Mouse (Mus musculus): ENCODE measurements around the gene Ptges. TPM values are rescaled to one million over a fixed set of nuclear protein-coding genes. Genes with fewer than 3 reads are reported as not detected.

The Ptges gene
- polyA plus RNA-seq, 1 experiment from 2014 or later = 4.2 TPM

- H3K27ac ChIP-seq (replicated peaks; ENCODE audit: low read depth, low read length) = no peak overlapping the region
- WGBS = 78% methylated on average over 4 of the region's 4 CpGs
- ATAC-seq (ENCODE audit: low FRiP score, low TSS enrichment) = no peak
- no peak overlapping the region for H3K9ac ChIP-seq (replicated peaks; ENCODE audit: low read length)
- no peak for DNase-seq
- no peaks in the 10 kb centered on the region for H3K36me3 ChIP-seq (ENCODE audit: control insufficient read depth, insufficient read depth, low read length)
- H3K27me3 ChIP-seq (ENCODE audit: control insufficient read depth, insufficient read depth, low read length) = peaks cover 15% of the 10 kb centered on the region; the same call in 1 of the 2 replicates
- H3K4me2 ChIP-seq (ENCODE audit: low read length) = no peak overlapping the region
- H3K4me1 ChIP-seq (ENCODE audit: control insufficient read depth, insufficient read depth, low read length) = 0 out of 2 replicates have a peak, but pooled peaks cover 4% of the 10 kb centered on the region
- no peaks in the 10 kb centered on the region for H3K9me3 ChIP-seq (ENCODE audit: control insufficient read depth, low read length)
- no peak overlapping the region for H3K4me3 ChIP-seq (replicated peaks; ENCODE audit: low read depth, low read length)
Measured at GRCm38 (mm10) chr2:30862081-30862480, 67.6 kb downstream of the Ptges start.

GRCm38 (mm10) chr2:30859782-30860181, 69.9 kb downstream of the Ptges start:
- H3K27ac ChIP-seq (replicated peaks; ENCODE audit: low read depth, low read length) = no peak overlapping the region
- 86% methylated on average over 5 of the region's 5 CpGs for WGBS
- H3K36me3 ChIP-seq (ENCODE audit: control insufficient read depth, insufficient read depth, low read length) = no peaks in the 10 kb centered on the region
- no peak for ATAC-seq (ENCODE audit: low FRiP score, low TSS enrichment)
- no peak overlapping the region for H3K4me3 ChIP-seq (replicated peaks; ENCODE audit: low read depth, low read length)
- H3K4me2 ChIP-seq (ENCODE audit: low read length) = no peak overlapping the region
- peaks cover 10% of the 10 kb centered on the region; the same call in 1 of the 2 replicates for H3K27me3 ChIP-seq (ENCODE audit: control insufficient read depth, insufficient read depth, low read length)
- DNase-seq = no peak
- 0 out of 2 replicates have a peak, but pooled peaks cover 3% of the 10 kb centered on the region for H3K4me1 ChIP-seq (ENCODE audit: control insufficient read depth, insufficient read depth, low read length)
- no peak overlapping the region for H3K9ac ChIP-seq (replicated peaks; ENCODE audit: low read length)
- H3K9me3 ChIP-seq (ENCODE audit: control insufficient read depth, low read length) = no peaks in the 10 kb centered on the region

GRCm38 (mm10) chr2:30857076-30857475, 72.6 kb downstream of the Ptges start:
- no peak for ATAC-seq (ENCODE audit: low FRiP score, low TSS enrichment)
- peaks cover 9% of the 10 kb centered on the region; the same call in 1 of the 2 replicates for H3K4me1 ChIP-seq (ENCODE audit: control insufficient read depth, insufficient read depth, low read length)
- H3K36me3 ChIP-seq (ENCODE audit: control insufficient read depth, insufficient read depth, low read length) = no peaks in the 10 kb centered on the region
- DNase-seq = peak; percentile 65
- no peaks in the 10 kb centered on the region for H3K9me3 ChIP-seq (ENCODE audit: control insufficient read depth, low read length)
- no peak overlapping the region for H3K4me3 ChIP-seq (replicated peaks; ENCODE audit: low read depth, low read length)
- 43% methylated on average over 6 of the region's 6 CpGs for WGBS
- no peak overlapping the region for H3K9ac ChIP-seq (replicated peaks; ENCODE audit: low read length)
- no peak overlapping the region for H3K4me2 ChIP-seq (ENCODE audit: low read length)
- no peak overlapping the region for H3K27ac ChIP-seq (replicated peaks; ENCODE audit: low read depth, low read length)
- no peaks in the 10 kb centered on the region for H3K27me3 ChIP-seq (ENCODE audit: control insufficient read depth, insufficient read depth, low read length)

- 42% methylated on average over 20 of the region's 20 CpGs for WGBS
- no peak overlapping the region for H3K4me3 ChIP-seq (replicated peaks; ENCODE audit: low read depth, low read length)
- H3K36me3 ChIP-seq (ENCODE audit: control insufficient read depth, insufficient read depth, low read length) = no peaks in the 10 kb centered on the region
- H3K4me2 ChIP-seq (ENCODE audit: low read length) = no peak overlapping the region
- no peak overlapping the region for H3K9ac ChIP-seq (replicated peaks; ENCODE audit: low read length)
- DNase-seq (peak; percentile 28), ATAC-seq (ENCODE audit: low FRiP score, low TSS enrichment) (no peak)
- no peaks in the 10 kb centered on the region for H3K9me3 ChIP-seq (ENCODE audit: control insufficient read depth, low read length)
- H3K27me3 ChIP-seq (ENCODE audit: control insufficient read depth, insufficient read depth, low read length) = no peaks in the 10 kb centered on the region
- 0 out of 2 replicates have a peak overlapping the region, but pooled peaks have one; percentile 37 for H3K27ac ChIP-seq (replicated peaks; ENCODE audit: low read depth, low read length)
- H3K4me1 ChIP-seq (ENCODE audit: control insufficient read depth, insufficient read depth, low read length) = peaks cover 9% of the 10 kb centered on the region; the same call in 1 of the 2 replicates
Measured at GRCm38 (mm10) chr2:30852771-30853313, 76.8 kb downstream of the Ptges start.

GRCm38 (mm10) chr2:30850581-30850980, 79.1 kb downstream of the Ptges start:
- Histone ChIP-seq H3K4me3 (replicated peaks; ENCODE audit: low read depth, low read length) (no peak overlapping the region), H3K4me2 (ENCODE audit: low read length) (no peak overlapping the region), H3K9me3 (ENCODE audit: control insufficient read depth, low read length) (no peaks in the 10 kb centered on the region), H3K27ac (replicated peaks; ENCODE audit: low read depth, low read length) (no peak overlapping the region), H3K9ac (replicated peaks; ENCODE audit: low read length) (no peak overlapping the region), H3K27me3 (ENCODE audit: control insufficient read depth, insufficient read depth, low read length) (peaks cover 8% of the 10 kb centered on the region; the same call in 1 of the 2 replicates), H3K36me3 (ENCODE audit: control insufficient read depth, insufficient read depth, low read length) (no peaks in the 10 kb centered on the region), H3K4me1 (ENCODE audit: control insufficient read depth, insufficient read depth, low read length) (peaks cover 8% of the 10 kb centered on the region; the same call in 1 of the 2 replicates)
- 64% methylated on average over 6 of the region's 6 CpGs for WGBS
- no peak for DNase-seq
- ATAC-seq (ENCODE audit: low FRiP score, low TSS enrichment) = no peak

GRCm38 (mm10) chr2:30848184-30848583, 81.5 kb downstream of the Ptges start:
- Histone ChIP-seq H3K4me1 (ENCODE audit: control insufficient read depth, insufficient read depth, low read length) (peaks cover 15% of the 10 kb centered on the region; the same call in 1 of the 2 replicates), H3K27ac (replicated peaks; ENCODE audit: low read depth, low read length) (no peak overlapping the region), H3K27me3 (ENCODE audit: control insufficient read depth, insufficient read depth, low read length) (peaks cover 27% of the 10 kb centered on the region), H3K9me3 (ENCODE audit: control insufficient read depth, low read length) (no peaks in the 10 kb centered on the region), H3K36me3 (ENCODE audit: control insufficient read depth, insufficient read depth, low read length) (no peaks in the 10 kb centered on the region), H3K4me3 (replicated peaks; ENCODE audit: low read depth, low read length) (no peak overlapping the region), H3K9ac (replicated peaks; ENCODE audit: low read length) (no peak overlapping the region), H3K4me2 (ENCODE audit: low read length) (no peak overlapping the region)
- ATAC-seq (ENCODE audit: low FRiP score, low TSS enrichment) (no peak), DNase-seq (no peak)
- WGBS = 70% methylated on average over 8 of the region's 8 CpGs

GRCm38 (mm10) chr2:30846723-30847122, 82.9 kb downstream of the Ptges start:
- Histone ChIP-seq H3K27me3 (ENCODE audit: control insufficient read depth, insufficient read depth, low read length) (peaks cover 27% of the 10 kb centered on the region), H3K4me1 (ENCODE audit: control insufficient read depth, insufficient read depth, low read length) (peaks cover 8% of the 10 kb centered on the region; the same call in 1 of the 2 replicates), H3K27ac (replicated peaks; ENCODE audit: low read depth, low read length) (no peak overlapping the region), H3K9ac (replicated peaks; ENCODE audit: low read length) (no peak overlapping the region), H3K9me3 (ENCODE audit: control insufficient read depth, low read length) (no peaks in the 10 kb centered on the region), H3K4me2 (ENCODE audit: low read length) (no peak overlapping the region), H3K4me3 (replicated peaks; ENCODE audit: low read depth, low read length) (no peak overlapping the region), H3K36me3 (ENCODE audit: control insufficient read depth, insufficient read depth, low read length) (no peaks in the 10 kb centered on the region)
- 46% methylated on average over 6 of the region's 6 CpGs for WGBS
- DNase-seq (no peak), ATAC-seq (ENCODE audit: low FRiP score, low TSS enrichment) (no peak)

- Histone ChIP-seq H3K36me3 (ENCODE audit: control insufficient read depth, insufficient read depth, low read length) (no peaks in the 10 kb centered on the region), H3K4me3 (replicated peaks; ENCODE audit: low read depth, low read length) (no peak overlapping the region), H3K4me1 (ENCODE audit: control insufficient read depth, insufficient read depth, low read length) (peaks cover 8% of the 10 kb centered on the region; the same call in 1 of the 2 replicates), H3K27ac (replicated peaks; ENCODE audit: low read depth, low read length) (no peak overlapping the region), H3K4me2 (ENCODE audit: low read length) (no peak overlapping the region), H3K9me3 (ENCODE audit: control insufficient read depth, low read length) (no peaks in the 10 kb centered on the region), H3K9ac (replicated peaks; ENCODE audit: low read length) (no peak overlapping the region), H3K27me3 (ENCODE audit: control insufficient read depth, insufficient read depth, low read length) (peaks cover 27% of the 10 kb centered on the region)
- ATAC-seq (ENCODE audit: low FRiP score, low TSS enrichment) (no peak), DNase-seq (no peak)
- 85% methylated on average over 8 of the region's 8 CpGs for WGBS
Measured at GRCm38 (mm10) chr2:30846236-30846635, 83.4 kb downstream of the Ptges start.

All from midbrain, embryonic 14.5 days (tissue).